Mouse (Mus musculus) embryonic facial prominence, embryonic 15.5 days (tissue): ENCODE measurements around the gene Plekhg6. TPM values are rescaled to one million over a fixed set of nuclear protein-coding genes. Genes with fewer than 3 reads are reported as not detected.

Experiments used
- ATAC-seq: fragments of 200-750 bp; cut with Nextera tagmentation; 2 replicates; pipeline ENCODE4 v1.8.0; 2017; ENCODE audit warnings: low read depth, moderate TSS enrichment; ENCODE audit not compliant: insufficient number of reproducible peaks, low FRiP score, low TSS enrichment
- H3K27ac ChIP-seq: fragments of 300-500 bp; sonication (generic); replicated peaks from 2 replicates; pipeline ENCODE4 v1.5.1; 2015; ENCODE audit warnings: mild to moderate bottlenecking, inconsistent platforms
- H3K27me3 ChIP-seq: fragments of 300-500 bp; sonication (generic); 2 replicates; pipeline ENCODE4 v1.6.1; 2015; ENCODE audit warnings: inconsistent platforms
- H3K36me3 ChIP-seq: fragments of 300-500 bp; sonication (generic); 2 replicates; pipeline ENCODE4 v1.6.1; 2015; ENCODE audit warnings: mild to moderate bottlenecking, inconsistent platforms
- H3K4me1 ChIP-seq: fragments of 300-500 bp; sonication (generic); 2 replicates; pipeline ENCODE4 v1.6.1; 2015; ENCODE audit warnings: inconsistent platforms
- H3K4me2 ChIP-seq: fragments of 300-500 bp; sonication (generic); replicated peaks from 2 replicates; pipeline ENCODE4 v1.6.1; 2015; ENCODE audit warnings: mild to moderate bottlenecking, inconsistent platforms
- H3K4me3 ChIP-seq: fragments of 300-500 bp; sonication (generic); replicated peaks from 2 replicates; pipeline ENCODE4 v1.5.1; 2015; ENCODE audit warnings: mild to moderate bottlenecking, inconsistent platforms
- H3K9ac ChIP-seq: fragments of 300-500 bp; sonication (generic); 2 replicates; pipeline ENCODE4 v1.6.1; 2015; ENCODE audit warnings: inconsistent platforms
- H3K9me3 ChIP-seq: fragments of 300-500 bp; sonication (generic); replicated peaks from 2 replicates; pipeline ENCODE4 v1.6.1; 2016; ENCODE audit warnings: inconsistent platforms
- WGBS: fragments of 180-500 bp; shearing (Covaris S2); methylation state at CpG from one replicate; pipeline ENCODE4 v1.1.7; 2015; 5-methylcytosine and 5-hydroxymethylcytosine counted together
- polyA plus RNA-seq: library from polyadenylated mRNA; unstranded; fragments of >200 nt; fragmentation: Nextera tagmentation; extraction: Ambion mirVana; gene quantifications from 2 replicates; pipeline ENCODE4 v1.2.1, GENCODE M21; 2015

Gene Plekhg6
- polyA plus RNA-seq, 1 experiment from 2014 or later: 3.5 TPM

GRCm38 (mm10) chr6:125320323-125320722 lies 60.3 kb downstream of the Plekhg6 start, which contains the start of gene Scnn1a:
Gene Scnn1a (plus strand): TSS chr6:125320659.
- Histone ChIP-seq H3K9me3 (no peaks in the 10 kb centered on the region), H3K4me3 (peak within 1 kb of the TSS; percentile 13), H3K9ac (no peak within 1 kb of the TSS), H3K4me1 (peaks cover 7% of the 10 kb centered on the region; the same call in 1 of the 2 replicates), H3K27me3 (peaks cover 37% of the 10 kb centered on the region), H3K27ac (no peak within 1 kb of the TSS), H3K4me2 (peak within 1 kb of the TSS; percentile 24), H3K36me3 (no peaks in the 10 kb centered on the region)
- WGBS: 67% methylated on average over 1 of the region's 1 CpGs
- ATAC-seq: no peak

GRCm38 (mm10) chr6:125319919-125320296 lies 60.7 kb downstream of the Plekhg6 start:
- Histone ChIP-seq H3K4me3 (no peak overlapping the region), H3K4me2 (no peak overlapping the region), H3K4me1 (peaks cover 7% of the 10 kb centered on the region; the same call in 1 of the 2 replicates), H3K27me3 (peaks cover 37% of the 10 kb centered on the region), H3K9ac (no peak overlapping the region), H3K27ac (no peak overlapping the region), H3K36me3 (no peaks in the 10 kb centered on the region), H3K9me3 (no peaks in the 10 kb centered on the region)
- no peak for ATAC-seq

GRCm38 (mm10) chr6:125318981-125319918 lies 61.3 kb downstream of the Plekhg6 start:
- H3K9ac ChIP-seq: no peak overlapping the region
- 54% methylated on average over 15 of the region's 15 CpGs for WGBS
- peaks cover 13% of the 10 kb centered on the region for H3K4me1 ChIP-seq
- H3K4me2 ChIP-seq: no peak overlapping the region
- H3K36me3 ChIP-seq: no peaks in the 10 kb centered on the region
- H3K27me3 ChIP-seq: peaks cover 37% of the 10 kb centered on the region
- no peak for ATAC-seq
- H3K4me3 ChIP-seq: no peak overlapping the region
- no peak overlapping the region for H3K27ac ChIP-seq
- H3K9me3 ChIP-seq: no peaks in the 10 kb centered on the region

- Histone ChIP-seq H3K4me1 (peaks cover 30% of the 10 kb centered on the region), H3K9ac (no peak overlapping the region), H3K4me3 (no peak overlapping the region), H3K27ac (no peak overlapping the region), H3K27me3 (peaks cover 23% of the 10 kb centered on the region), H3K36me3 (peaks cover under 1% of the 10 kb centered on the region; the same call in 1 of the 2 replicates), H3K9me3 (no peaks in the 10 kb centered on the region), H3K4me2 (no peak overlapping the region)
- ATAC-seq: no peak
- 52% methylated on average over 7 of the region's 7 CpGs for WGBS
These were observed 63.5 kb downstream of the Plekhg6 start for GRCm38 (mm10) chr6:125317077-125317476.

GRCm38 (mm10) chr6:125314746-125315145 lies 65.8 kb downstream of the Plekhg6 start:
- peaks cover 7% of the 10 kb centered on the region for H3K36me3 ChIP-seq
- no peak overlapping the region for H3K4me3 ChIP-seq
- no peak overlapping the region for H3K9ac ChIP-seq
- H3K27me3 ChIP-seq: peaks cover under 1% of the 10 kb centered on the region; the same call in 1 of the 2 replicates
- no peak overlapping the region for H3K4me2 ChIP-seq
- H3K27ac ChIP-seq: no peak overlapping the region
- 70% methylated on average over 6 of the region's 6 CpGs for WGBS
- no peak for ATAC-seq
- no peaks in the 10 kb centered on the region for H3K9me3 ChIP-seq
- peaks cover 35% of the 10 kb centered on the region for H3K4me1 ChIP-seq

GRCm38 (mm10) chr6:125314231-125314563 lies 66.4 kb downstream of the Plekhg6 start:
- Histone ChIP-seq H3K27me3 (no peaks in the 10 kb centered on the region), H3K27ac (peak overlapping the region; percentile 75), H3K4me2 (peak overlapping the region; percentile 77), H3K4me3 (peak overlapping the region; percentile 58), H3K36me3 (peaks cover 7% of the 10 kb centered on the region), H3K9ac (peak overlapping the region; percentile 71), H3K4me1 (peaks cover 38% of the 10 kb centered on the region), H3K9me3 (no peaks in the 10 kb centered on the region)
- ATAC-seq: 0 out of 2 replicates have a peak, but pooled peaks have one; percentile 12
- 54% methylated on average over 7 of the region's 7 CpGs for WGBS

GRCm38 (mm10) chr6:125313546-125314230 lies 66.9 kb downstream of the Plekhg6 start, which contains the start of gene Ltbr:
Gene Ltbr (minus strand): TSS chr6:125313885.
- Histone ChIP-seq H3K27ac (peak within 1 kb of the TSS; percentile 75), H3K4me2 (peak within 1 kb of the TSS; percentile 77), H3K27me3 (no peaks in the 10 kb centered on the region), H3K9ac (peak within 1 kb of the TSS; percentile 71), H3K4me1 (peaks cover 44% of the 10 kb centered on the region), H3K36me3 (peaks cover 7% of the 10 kb centered on the region), H3K4me3 (peak within 1 kb of the TSS; percentile 58), H3K9me3 (no peaks in the 10 kb centered on the region)
- ATAC-seq: peak; percentile 86
- WGBS: 4% methylated on average over 44 of the region's 46 CpGs

Other genes starting within 250 kb of the Plekhg6 start
- gene Nop2, start 248.9 kb downstream of the Plekhg6 start, polyA plus RNA-seq: 57.5 and 58.3 TPM in 2 replicates
- 30.3 and 37.6 TPM in 2 replicates for gene Iffo1, start 235.6 kb downstream of the Plekhg6 start, polyA plus RNA-seq
- gene Gapdh, start 214.3 kb downstream of the Plekhg6 start, polyA plus RNA-seq: 1,507 and 1,606 TPM in 2 replicates
- 97.2 and 98.7 TPM in 2 replicates for gene Ncapd2, start 189.1 kb downstream of the Plekhg6 start, polyA plus RNA-seq
- gene Mrpl51, start 189.0 kb downstream of the Plekhg6 start, polyA plus RNA-seq: 198 and 212 TPM in 2 replicates
- 5.2 and 5.8 TPM in 2 replicates for gene Vamp1, start 165.2 kb downstream of the Plekhg6 start, polyA plus RNA-seq
- gene Tapbpl, start 148.9 kb downstream of the Plekhg6 start, polyA plus RNA-seq: 4.8 and 5.2 TPM in 2 replicates
- 2.8 and 3.3 TPM in 2 replicates for gene Cd27, start 143.8 kb downstream of the Plekhg6 start, polyA plus RNA-seq
- 0.24 TPM in 1 of 2 replicates, not detected in the other for gene Tuba3a, start 94.8 kb downstream of the Plekhg6 start, polyA plus RNA-seq
- gene Ltbr, start 66.9 kb downstream of the Plekhg6 start, polyA plus RNA-seq: 47.3 and 47.7 TPM in 2 replicates
- gene Scnn1a, start 60.1 kb downstream of the Plekhg6 start, polyA plus RNA-seq: 7.2 and 8.8 TPM in 2 replicates
- 88.7 and 93.3 TPM in 2 replicates for gene Tnfrsf1a, start 31.4 kb downstream of the Plekhg6 start, polyA plus RNA-seq
- 366 and 382 TPM in 2 replicates for gene Cd9, start 114.0 kb upstream of the Plekhg6 start, polyA plus RNA-seq
- gene Vwf, start 166.0 kb upstream of the Plekhg6 start, polyA plus RNA-seq: 8.8 and 9.4 TPM in 2 replicates